Mouse (Mus musculus): ENCODE results near the gene Rnase4.

GRCm38 (mm10) chr14:51104366-51104765 is 13.5 kb downstream of the Rnase4 start:
- no peak for TF ChIP-seq CTCF (IDR thresholded peaks at IDR 0.05; ENCODE audit: low read depth)
- TF ChIP-seq EP300 (IDR thresholded peaks at IDR 0.05; ENCODE audit: low read depth) = no peak
